Mouse (Mus musculus) midbrain, embryonic 12.5 days (tissue): ENCODE measurements around the gene Dgkb. TPM values are rescaled to one million over a fixed set of nuclear protein-coding genes. Genes with fewer than 3 reads are reported as not detected.

Experiments
- ATAC-seq: fragments of 200-750 bp; cut with Nextera tagmentation; 2 replicates; pipeline ENCODE4 v1.8.0; 2017; ENCODE audit warnings: low read depth, moderate TSS enrichment, moderate library complexity; ENCODE audit not compliant: low FRiP score
- H3K27ac ChIP-seq: fragments of 300-500 bp; sonication (generic); replicated peaks from 2 replicates; pipeline ENCODE4 v1.5.1; 2016; ENCODE audit warnings: mild to moderate bottlenecking
- H3K27me3 ChIP-seq: fragments of 300-500 bp; sonication (generic); 2 replicates; pipeline ENCODE4 v1.6.1; 2016; ENCODE audit warnings: mild to moderate bottlenecking
- H3K36me3 ChIP-seq: fragments of 300-500 bp; sonication (generic); 2 replicates; pipeline ENCODE4 v1.6.1; 2016
- H3K4me1 ChIP-seq: fragments of 300-500 bp; sonication (generic); 2 replicates; pipeline ENCODE4 v1.6.1; 2016
- H3K4me2 ChIP-seq: fragments of 300-500 bp; sonication (generic); replicated peaks from 2 replicates; pipeline ENCODE4 v1.6.1; 2016; ENCODE audit warnings: mild to moderate bottlenecking, moderate library complexity
- H3K4me3 ChIP-seq: fragments of 300-500 bp; sonication (generic); 2 replicates; pipeline ENCODE4 v1.5.1; 2016; ENCODE audit warnings: mild to moderate bottlenecking
- H3K9ac ChIP-seq: fragments of 300-500 bp; sonication (generic); replicated peaks from 2 replicates; pipeline ENCODE4 v1.6.1; 2016; ENCODE audit warnings: mild to moderate bottlenecking, moderate library complexity
- H3K9me3 ChIP-seq: fragments of 300-500 bp; sonication (generic); 2 replicates; pipeline ENCODE4 v1.6.1; 2016; ENCODE audit warnings: mild to moderate bottlenecking
- WGBS: fragments of 180-500 bp; shearing (Covaris S2); methylation state at CpG from one replicate; pipeline ENCODE4 v1.1.7; 2016; 5-methylcytosine and 5-hydroxymethylcytosine counted together
- polyA plus RNA-seq: library from polyadenylated mRNA; unstranded; fragments of >200 nt; fragmentation: Nextera tagmentation; extraction: Ambion mirVana; gene quantifications from 2 replicates; pipeline ENCODE4 v1.2.1, GENCODE M21; 2016

The Dgkb gene
- polyA plus RNA-seq, 1 experiment from 2014 or later: 1.3 TPM

DNA sequence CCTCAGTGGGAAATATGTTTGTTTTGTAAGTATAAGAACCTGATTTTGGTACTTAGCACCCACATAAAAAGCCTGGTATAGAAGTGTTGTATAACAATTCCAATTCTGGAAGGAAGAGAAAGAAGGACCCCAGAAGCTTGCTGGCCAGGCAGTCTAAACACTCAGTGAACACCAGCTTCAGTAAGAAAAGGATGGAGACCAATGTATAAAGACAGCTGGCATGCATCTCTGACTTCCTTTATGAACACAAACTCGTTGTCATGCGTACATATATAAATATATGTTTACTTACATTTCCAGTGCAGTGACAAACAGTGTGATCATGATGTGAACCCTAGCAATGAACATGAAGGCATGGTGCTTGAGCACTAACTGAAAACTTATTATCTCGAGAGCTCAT is 270.7 kb downstream of the Dgkb start:
- H3K4me1 ChIP-seq: no peaks in the 10 kb centered on the region
- H3K9ac ChIP-seq: no peak overlapping the region
- no peak overlapping the region for H3K4me2 ChIP-seq
- no peak overlapping the region for H3K4me3 ChIP-seq
- H3K27ac ChIP-seq: no peak overlapping the region
- no peaks in the 10 kb centered on the region for H3K27me3 ChIP-seq
- H3K36me3 ChIP-seq: no peaks in the 10 kb centered on the region
- 85% methylated on average over 3 of the region's 3 CpGs for WGBS
- ATAC-seq: no peak
- no peaks in the 10 kb centered on the region for H3K9me3 ChIP-seq

DNA sequence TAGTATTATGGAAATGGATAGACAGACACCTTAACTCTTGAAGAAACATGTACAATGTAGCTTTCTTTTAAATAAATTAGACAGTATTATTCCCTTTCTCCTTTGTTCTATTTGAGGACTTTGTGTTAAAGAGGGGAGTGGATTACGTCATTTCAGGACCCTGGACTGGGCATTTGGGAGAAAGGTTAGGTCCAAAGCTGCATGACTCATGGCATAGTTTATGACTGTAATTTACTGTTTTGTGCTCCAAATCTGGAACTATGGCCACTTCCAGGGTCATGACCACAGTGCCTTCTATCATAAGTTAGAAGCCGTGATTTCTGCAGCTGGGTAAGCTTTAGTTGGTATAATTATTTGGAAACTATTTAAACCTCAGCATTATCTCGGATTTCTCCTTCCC is 294.4 kb downstream of the Dgkb start:
- no peaks in the 10 kb centered on the region for H3K36me3 ChIP-seq
- no peak overlapping the region for H3K9ac ChIP-seq
- no peak overlapping the region for H3K4me3 ChIP-seq
- H3K4me2 ChIP-seq: no peak overlapping the region
- H3K27me3 ChIP-seq: no peaks in the 10 kb centered on the region
- H3K9me3 ChIP-seq: no peaks in the 10 kb centered on the region
- ATAC-seq: no peak
- no peaks in the 10 kb centered on the region for H3K4me1 ChIP-seq
- WGBS: 82% methylated on average over 3 of the region's 3 CpGs
- H3K27ac ChIP-seq: no peak overlapping the region

DNA sequence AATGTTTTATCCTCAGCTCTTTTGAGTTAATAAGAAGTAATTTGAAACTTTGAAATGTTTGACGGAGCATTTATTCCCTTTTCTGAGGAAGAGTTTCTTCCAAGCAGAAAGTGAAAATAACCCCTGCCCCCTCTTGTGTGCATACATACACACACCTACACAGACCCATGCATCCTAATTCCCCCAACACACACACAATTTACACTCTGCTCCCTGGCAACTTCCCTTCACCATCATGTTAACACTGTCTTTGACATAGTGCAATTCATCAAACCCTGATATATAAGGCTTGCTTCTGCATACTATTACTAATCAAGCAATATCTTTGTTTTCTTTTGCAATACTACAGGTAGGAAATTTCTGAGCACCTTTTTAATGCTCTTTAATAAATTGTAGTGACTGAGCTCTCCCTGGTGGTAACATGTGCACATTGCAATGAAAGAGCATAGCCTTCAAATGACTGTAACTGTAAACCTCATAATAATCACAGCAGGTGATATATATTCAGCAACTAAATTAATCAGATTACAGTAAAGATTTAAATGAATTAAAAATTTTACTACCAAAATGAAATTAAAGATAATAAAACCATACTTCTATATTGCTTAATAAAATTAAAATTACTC is 297.6 kb downstream of the Dgkb start:
- Histone ChIP-seq H3K4me1 (no peaks in the 10 kb centered on the region), H3K4me2 (no peak overlapping the region), H3K4me3 (no peak overlapping the region), H3K27me3 (no peaks in the 10 kb centered on the region), H3K36me3 (no peaks in the 10 kb centered on the region), H3K9ac (no peak overlapping the region), H3K9me3 (no peaks in the 10 kb centered on the region), H3K27ac (no peak overlapping the region)
- WGBS: 70% methylated on average over 1 of the region's 1 CpGs
- peak; percentile 78 for ATAC-seq

DNA sequence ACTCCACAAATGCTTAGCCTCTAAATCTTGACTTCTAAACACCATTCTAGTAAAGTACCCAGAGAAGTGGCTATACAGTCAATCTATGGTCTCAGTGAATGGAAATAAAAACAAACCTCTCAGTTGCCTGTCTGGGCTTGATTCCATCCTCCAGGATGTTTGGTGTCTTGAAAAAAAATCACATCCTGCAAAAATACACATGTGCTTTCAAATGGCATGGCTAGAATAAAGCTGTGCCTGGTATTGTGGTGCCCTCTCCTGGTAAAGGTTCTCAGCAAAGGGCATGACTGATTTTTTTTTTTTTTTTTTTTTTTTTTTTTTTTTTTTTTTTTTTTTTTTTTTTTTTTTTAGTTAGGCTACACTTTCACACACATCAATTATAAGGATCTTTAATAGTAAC is 306.0 kb downstream of the Dgkb start:
- H3K36me3 ChIP-seq: no peaks in the 10 kb centered on the region
- no peak overlapping the region for H3K4me3 ChIP-seq
- no peak for ATAC-seq
- H3K4me1 ChIP-seq: peaks cover 5% of the 10 kb centered on the region; the same call in 1 of the 2 replicates
- no peaks in the 10 kb centered on the region for H3K27me3 ChIP-seq
- H3K4me2 ChIP-seq: no peak overlapping the region
- H3K9me3 ChIP-seq: no peaks in the 10 kb centered on the region
- no peak overlapping the region for H3K27ac ChIP-seq
- H3K9ac ChIP-seq: no peak overlapping the region

DNA sequence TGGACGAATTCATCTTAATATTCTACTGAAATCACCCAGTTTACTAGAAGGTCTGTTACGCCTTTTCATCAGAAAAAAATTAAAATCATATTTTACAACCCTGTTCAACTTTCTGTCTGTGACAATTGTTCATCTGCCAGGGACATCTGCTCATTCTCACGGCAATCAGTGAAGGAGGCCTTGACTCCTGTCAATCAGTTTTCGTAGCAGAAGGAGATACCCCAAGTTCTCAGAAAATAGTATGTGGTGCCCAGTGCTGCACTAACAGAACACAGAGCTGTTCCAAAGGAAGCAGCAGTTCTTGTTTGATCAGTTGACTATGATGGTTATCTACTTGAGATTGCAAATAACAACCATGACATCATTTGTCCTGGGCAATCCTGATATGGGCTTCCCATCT is 307.8 kb downstream of the Dgkb start:
- no peak overlapping the region for H3K4me2 ChIP-seq
- no peaks in the 10 kb centered on the region for H3K36me3 ChIP-seq
- WGBS: 72% methylated on average over 4 of the region's 4 CpGs
- H3K4me1 ChIP-seq: peaks cover 5% of the 10 kb centered on the region; the same call in 1 of the 2 replicates
- peak; percentile 36; the same call in 1 of the 2 replicates for ATAC-seq
- H3K27me3 ChIP-seq: no peaks in the 10 kb centered on the region
- H3K27ac ChIP-seq: no peak overlapping the region
- no peak overlapping the region for H3K4me3 ChIP-seq
- no peak overlapping the region for H3K9ac ChIP-seq
- no peaks in the 10 kb centered on the region for H3K9me3 ChIP-seq

DNA sequence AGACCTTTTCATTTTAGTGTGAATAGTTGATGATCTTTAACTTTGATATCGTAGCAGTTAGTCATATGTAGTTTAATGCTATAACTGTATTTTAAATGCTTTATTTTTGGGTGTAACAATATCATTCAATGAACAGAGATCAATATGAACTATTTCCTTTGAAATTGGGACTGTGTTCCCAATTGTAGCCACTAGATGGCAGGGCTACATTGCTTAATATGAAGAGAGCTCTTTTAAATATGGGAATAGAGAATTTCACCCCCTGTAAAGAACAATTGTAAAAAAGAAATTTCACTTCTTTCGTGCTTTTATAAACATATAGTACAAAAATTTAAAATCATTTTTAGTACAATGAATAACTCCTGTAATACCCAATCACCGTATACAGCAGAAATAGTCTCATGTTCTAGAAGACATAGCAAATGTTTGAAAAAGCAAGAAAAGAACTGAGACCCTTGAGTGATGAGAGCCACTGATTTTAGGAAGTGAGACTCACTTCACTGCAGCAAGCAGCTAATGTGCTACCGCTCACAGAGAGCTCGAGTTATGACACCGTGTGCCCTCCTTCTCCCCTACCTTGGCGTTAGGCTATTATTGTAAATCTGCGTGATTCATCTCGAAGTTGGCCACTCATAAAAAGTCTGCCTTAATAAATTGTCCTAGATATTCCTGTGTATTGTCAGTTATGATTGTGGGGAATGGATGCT is 312.8 kb downstream of the Dgkb start:
- WGBS: 63% methylated on average over 9 of the region's 9 CpGs

DNA sequence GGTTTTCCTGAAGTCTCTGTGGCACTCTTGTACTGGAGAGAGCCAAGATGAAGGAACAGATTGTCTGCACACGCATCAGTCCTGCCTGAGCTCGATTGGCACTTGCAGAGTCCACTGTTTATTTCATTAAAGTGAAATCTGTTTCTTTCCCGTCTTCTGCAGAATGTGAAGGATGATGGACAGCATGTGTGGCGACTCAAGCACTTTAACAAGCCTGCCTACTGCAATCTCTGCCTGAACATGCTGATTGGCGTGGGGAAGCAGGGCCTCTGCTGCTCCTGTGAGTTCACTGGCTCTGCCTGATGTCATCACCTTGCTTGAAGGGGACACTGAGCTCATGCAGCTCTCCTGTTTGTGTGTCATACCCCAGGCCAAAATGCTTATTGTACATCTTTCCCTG is 318.9 kb downstream of the Dgkb start:
- no peaks in the 10 kb centered on the region for H3K27me3 ChIP-seq
- ATAC-seq: no peak
- no peaks in the 10 kb centered on the region for H3K36me3 ChIP-seq
- H3K27ac ChIP-seq: no peak overlapping the region
- no peaks in the 10 kb centered on the region for H3K4me1 ChIP-seq
- WGBS: 77% methylated on average over 5 of the region's 5 CpGs
- no peak overlapping the region for H3K4me2 ChIP-seq
- H3K9ac ChIP-seq: no peak overlapping the region
- H3K9me3 ChIP-seq: no peaks in the 10 kb centered on the region
- no peak overlapping the region for H3K4me3 ChIP-seq

More for the DNA sequence above, 312.8 kb downstream of the Dgkb start:
- no peaks in the 10 kb centered on the region for H3K36me3 ChIP-seq
- no peaks in the 10 kb centered on the region for H3K27me3 ChIP-seq
- H3K4me2 ChIP-seq: no peak overlapping the region
- H3K4me3 ChIP-seq: no peak overlapping the region
- no peaks in the 10 kb centered on the region for H3K9me3 ChIP-seq
- H3K27ac ChIP-seq: no peak overlapping the region
- H3K4me1 ChIP-seq: no peaks in the 10 kb centered on the region; the same call in 1 of the 2 replicates
- no peak overlapping the region for H3K9ac ChIP-seq
- peak; percentile 49; the same call in 1 of the 2 replicates for ATAC-seq

DNA sequence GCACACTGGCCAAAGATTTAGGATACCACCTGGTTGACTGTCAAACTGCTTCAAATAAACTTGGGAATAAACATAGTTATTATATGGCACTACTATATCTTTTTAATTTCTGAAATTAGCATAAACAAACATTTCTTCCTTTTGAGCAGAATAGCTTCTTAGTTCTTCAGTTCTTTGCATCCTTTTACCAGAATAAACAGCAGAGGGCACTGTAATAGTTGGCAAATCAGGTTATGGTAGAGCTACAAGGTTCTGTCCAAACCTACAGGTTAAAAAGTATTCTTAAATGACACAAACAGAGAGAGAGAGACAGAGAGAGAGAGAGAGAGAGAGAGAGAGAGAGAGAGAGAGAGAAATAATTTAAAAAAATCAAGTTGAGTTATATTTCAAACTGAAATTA is 322.5 kb downstream of the Dgkb start:
- no peak overlapping the region for H3K4me3 ChIP-seq
- no peaks in the 10 kb centered on the region for H3K4me1 ChIP-seq
- ATAC-seq: no peak
- H3K27ac ChIP-seq: no peak overlapping the region
- H3K9me3 ChIP-seq: no peaks in the 10 kb centered on the region
- H3K4me2 ChIP-seq: no peak overlapping the region
- no peaks in the 10 kb centered on the region for H3K36me3 ChIP-seq
- no peaks in the 10 kb centered on the region for H3K27me3 ChIP-seq
- no peak overlapping the region for H3K9ac ChIP-seq

DNA sequence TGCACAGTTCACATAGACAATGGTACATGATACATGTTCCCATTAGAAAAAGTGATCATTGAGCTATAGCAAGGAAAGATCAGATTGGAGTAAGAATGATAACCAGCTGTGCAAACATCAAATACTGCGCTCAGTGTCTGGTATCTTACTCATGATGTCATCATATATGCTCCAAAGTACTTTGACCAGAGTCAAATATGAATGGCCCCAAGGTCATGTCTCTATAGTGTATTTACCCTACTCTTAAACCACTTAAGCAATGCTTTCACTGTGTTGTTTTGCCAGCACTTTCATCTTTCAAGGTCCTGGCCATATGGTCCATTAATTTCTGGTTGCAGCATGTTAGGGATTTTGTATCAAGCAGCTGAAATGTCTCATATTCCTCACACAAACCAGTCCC is 415.1 kb downstream of the Dgkb start:
- Histone ChIP-seq H3K4me1 (no peaks in the 10 kb centered on the region), H3K27me3 (no peaks in the 10 kb centered on the region), H3K9ac (no peak overlapping the region), H3K36me3 (no peaks in the 10 kb centered on the region), H3K9me3 (no peaks in the 10 kb centered on the region), H3K27ac (no peak overlapping the region), H3K4me3 (no peak overlapping the region), H3K4me2 (no peak overlapping the region)
- ATAC-seq: no peak
- WGBS: 83% methylated on average over 1 of the region's 1 CpGs

DNA sequence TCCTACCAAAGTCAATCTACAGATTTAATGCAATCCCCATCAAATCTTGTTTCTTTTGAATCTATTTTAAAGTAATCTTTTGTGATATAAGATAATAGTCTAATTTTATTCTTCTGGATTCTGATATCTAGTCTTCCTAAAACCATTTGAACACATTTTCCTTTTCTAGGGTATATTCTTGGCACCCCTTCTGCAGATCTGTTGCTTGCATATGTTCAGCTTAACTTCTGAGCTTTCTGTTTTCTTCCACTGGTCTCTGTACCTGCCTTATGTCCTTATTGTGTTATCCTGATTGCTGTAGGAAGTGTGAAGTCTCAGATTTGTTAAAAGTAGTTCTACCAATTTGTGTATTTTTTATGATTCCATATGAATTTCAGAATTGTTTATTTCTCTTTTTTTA is 451.3 kb downstream of the Dgkb start:
- Histone ChIP-seq H3K27ac (no peak overlapping the region), H3K4me3 (no peak overlapping the region), H3K36me3 (no peaks in the 10 kb centered on the region), H3K27me3 (no peaks in the 10 kb centered on the region), H3K9me3 (no peaks in the 10 kb centered on the region), H3K4me1 (no peaks in the 10 kb centered on the region), H3K4me2 (no peak overlapping the region), H3K9ac (no peak overlapping the region)
- no peak for ATAC-seq

DNA sequence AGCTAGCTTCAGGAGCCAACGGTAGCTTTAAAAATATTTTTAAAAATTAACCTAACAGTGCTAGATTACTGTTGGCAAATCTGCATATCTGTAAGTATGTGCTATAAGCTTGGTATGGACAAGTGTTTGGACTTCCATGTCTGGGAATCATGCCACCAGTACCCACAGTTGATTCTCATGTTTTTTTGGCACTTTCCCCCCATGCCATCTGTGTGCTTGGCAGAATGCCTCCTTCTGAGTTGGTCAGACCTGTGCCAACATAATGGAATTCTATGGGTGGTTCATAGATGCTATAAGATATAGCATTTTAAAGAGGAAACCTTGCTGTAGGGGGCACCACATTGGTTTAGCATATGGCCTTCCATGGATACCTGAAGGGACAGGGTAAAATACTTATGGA is 484.0 kb downstream of the Dgkb start:
- 89% methylated on average over 1 of the region's 1 CpGs for WGBS

DNA sequence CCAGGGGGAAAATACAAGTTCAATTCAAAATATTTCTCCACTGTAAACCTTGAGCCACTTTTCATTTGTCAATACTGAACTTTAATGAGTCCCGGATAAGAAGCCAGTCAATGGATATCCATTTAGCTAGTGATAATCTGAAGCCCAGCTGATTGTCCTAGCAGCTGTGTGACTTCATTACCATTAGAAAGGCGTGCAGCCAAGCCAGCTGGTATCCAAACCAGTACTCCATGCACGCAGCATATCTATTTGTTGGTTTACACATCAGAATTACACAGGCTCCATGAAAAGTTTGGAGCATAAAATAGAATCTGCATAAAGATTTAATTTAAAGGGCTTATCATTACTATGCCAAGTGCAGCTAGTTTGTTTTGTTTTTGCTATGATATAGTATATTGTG is 486.3 kb downstream of the Dgkb start:
- 0 out of 2 replicates have a peak overlapping the region, but pooled peaks have one; percentile 25 for H3K27ac ChIP-seq
- 0 out of 2 replicates have a peak overlapping the region, but pooled peaks have one; percentile 2 for H3K4me2 ChIP-seq
- 11% methylated on average over 3 of the region's 3 CpGs for WGBS
- no peaks in the 10 kb centered on the region for H3K9me3 ChIP-seq
- H3K27me3 ChIP-seq: no peaks in the 10 kb centered on the region
- H3K4me3 ChIP-seq: no peak overlapping the region
- ATAC-seq: peak; percentile 96
- H3K4me1 ChIP-seq: peaks cover 11% of the 10 kb centered on the region
- H3K9ac ChIP-seq: no peak overlapping the region
- H3K36me3 ChIP-seq: no peaks in the 10 kb centered on the region

More for the DNA sequence above, 484.0 kb downstream of the Dgkb start:
- no peak overlapping the region for H3K9ac ChIP-seq
- H3K4me1 ChIP-seq: peaks cover 11% of the 10 kb centered on the region
- H3K36me3 ChIP-seq: no peaks in the 10 kb centered on the region
- no peaks in the 10 kb centered on the region for H3K27me3 ChIP-seq
- ATAC-seq: no peak
- no peak overlapping the region for H3K4me3 ChIP-seq
- H3K27ac ChIP-seq: no peak overlapping the region
- H3K4me2 ChIP-seq: no peak overlapping the region
- no peaks in the 10 kb centered on the region for H3K9me3 ChIP-seq
